Mouse (Mus musculus) bone marrow macrophage, adult 2 months (primary cell): ENCODE results near the gene Grm5.

Source experiments
- CTCF ChIP-seq: IDR thresholded peaks from 2 replicates; pipeline ENCODE4 v1.5.1; 2012; ENCODE audit warnings: low read depth, mild to moderate bottlenecking, low read length, moderate library complexity
- POLR2A ChIP-seq: IDR thresholded peaks from 2 replicates; pipeline ENCODE4 v1.6.1; 2012; ENCODE audit warnings: mild to moderate bottlenecking, low read depth, low read length, borderline replicate concordance

GRCm38 (mm10) chr7:87583868-87584267 lies at the start of gene Grm5:
- no peak for TF ChIP-seq CTCF
- TF ChIP-seq POLR2A: no peak
